Comparison of ENCODE assay signal across 8 mouse cellular contexts in the genomic region with DNA sequence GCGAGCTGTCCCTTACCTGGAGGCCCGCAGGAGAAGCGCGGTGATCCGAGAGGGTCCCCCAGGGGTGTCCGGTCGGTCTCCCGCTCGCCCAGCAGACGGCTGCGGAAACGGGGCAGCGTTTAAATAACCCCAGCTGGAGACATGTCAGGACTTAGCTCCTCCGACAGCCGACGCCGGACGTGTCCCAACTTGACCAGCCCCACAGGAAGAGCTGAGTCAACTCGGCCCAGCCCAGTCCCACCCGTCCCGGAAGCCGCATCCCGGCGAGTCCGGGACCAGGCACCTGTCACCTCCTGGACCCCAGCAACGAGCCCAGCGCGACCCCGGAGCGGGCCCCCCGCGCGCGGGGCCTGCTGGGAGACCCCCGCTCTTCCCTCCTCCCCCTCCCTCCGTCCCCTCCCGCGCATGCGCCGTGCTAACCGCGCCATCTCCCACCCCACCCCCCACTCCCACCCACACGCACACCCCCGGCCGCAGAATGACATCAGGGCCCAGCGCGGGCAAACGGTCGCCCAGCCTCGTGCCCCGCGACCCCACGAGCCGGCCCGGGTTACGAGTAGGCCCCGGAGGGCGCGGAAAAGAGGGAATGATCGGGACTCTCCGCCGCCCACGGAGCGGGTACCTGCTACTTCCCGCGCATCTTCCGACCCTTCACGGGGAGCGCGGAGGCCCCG. TPM values are rescaled to one million over a fixed set of nuclear protein-coding genes. Genes with fewer than 3 reads are reported as not detected.
DNase-seq lines count a peak whose midpoint lies in the region; ATAC-seq lines count a peak whose summit lies in the region.

No protein-coding gene starts in this region.

- peak overlapping the region; percentile 81 for H3K4me3 ChIP-seq in hindbrain, embryonic 12.5 days

- no peaks in the 10 kb centered on the region for H3K9me3 ChIP-seq in hindbrain, embryonic 12.5 days (replicated peaks)

- DNase-seq in MN1 (ENCODE audit: low spot score) = peak; percentile 89
- peak; percentile 84 for DNase-seq in cerebellum, adult 9-11 months
- DNase-seq in frontal cortex, postnatal 10 days (ENCODE audit: low spot score in 2 of 2) = peak; percentile 62 to 71
- DNase-seq in layer of hippocampus, postnatal 36 days = peak; percentile 73 to 76
- DNase-seq in lung, postnatal 36 days = peak; percentile 84
- peak; percentile 87 for DNase-seq in retina, embryonic 14.5 days (ENCODE audit: low spot score)
- DNase-seq in thymus, postnatal 4 days = peak; percentile 91

- H3K27ac ChIP-seq in hindbrain, embryonic 12.5 days = peak overlapping the region; percentile 96

- H3K9ac ChIP-seq in hindbrain, embryonic 12.5 days = peak overlapping the region; percentile 93

- H3K4me1 ChIP-seq in hindbrain, embryonic 12.5 days = peaks cover 18% of the 10 kb centered on the region

- ATAC-seq in hindbrain, embryonic 12.5 days (ENCODE audit: low FRiP score) = peak; percentile 85

- H3K36me3 ChIP-seq in hindbrain, embryonic 12.5 days = peaks cover 18% of the 10 kb centered on the region

- under 1% methylated on average over 59 of the region's 71 CpGs for WGBS in hindbrain, embryonic 12.5 days

- H3K4me2 ChIP-seq in hindbrain, embryonic 12.5 days (replicated peaks) = peak overlapping the region; percentile 68

- no peaks in the 10 kb centered on the region for H3K27me3 ChIP-seq in hindbrain, embryonic 12.5 days

RNA-seq across cellular contexts. Expression of a gene that starts 0.5 kb away (rescaled TPM):
- 69.2 and 77.3 TPM in 2 replicates for polyA plus RNA-seq in hindbrain, embryonic 12.5 days (2016; fragmentation: Nextera tagmentation; extraction: Ambion mirVana)
- 10 to 100 TPM; 59.2 to 71.3 TPM for total RNA-seq in layer of hippocampus, postnatal 36 days (2021)

RNA-seq across cellular contexts. Expression of a gene that starts 36.1 kb away (rescaled TPM):
- polyA plus RNA-seq in hindbrain, embryonic 12.5 days (2016; fragmentation: Nextera tagmentation; extraction: Ambion mirVana) = 40.2 and 46.0 TPM in 2 replicates
- total RNA-seq in layer of hippocampus, postnatal 36 days (2021) = 10 to 100 TPM; 31.2 to 33.7 TPM

Comparison
In these comparisons a context has a peak if more than half of its experiments do, and no peak if none do; other contexts are left out.
1. Peak in every context shown above with its lines: DNase-seq, ATAC-seq, H3K4me3 ChIP-seq and H3K27ac ChIP-seq.